Comparison of ENCODE assay signal across 8 mouse cellular contexts in genomic region chr11:87470807-87471698, GRCm38 (mm10).
A peak's percentile ranks its signal among the peaks of the same experiment; 100 is the strongest.
DNase-seq lines count a peak whose midpoint lies in the region; ATAC-seq and TF ChIP-seq lines count a peak whose summit lies in the region.
"Not testable (repeated sequence)": the region's sequence is repeated elsewhere in the genome, so short reads cannot be mapped to it uniquely, and the experiment has no call there.

No protein-coding gene starts in this region.

- peak; percentile 95 to 98 for ATAC-seq in hematopoietic stem cell, adult 5-6 weeks (replicated peaks in 1 of 2; ENCODE audit: insufficient read depth in 1 of 2, low FRiP score in 2 of 2, low TSS enrichment in 1 of 2, low read depth in 1 of 2, poor library complexity in 2 of 2, severe bottlenecking in 2 of 2)
- peak; percentile 98 for ATAC-seq in lung, embryonic 15.5 days (ENCODE audit: borderline replicate concordance, extremely low read depth, low FRiP score, low TSS enrichment)

- H3K4me3 ChIP-seq in lung, embryonic 15.5 days, result peak overlapping the region; percentile 27
- peak overlapping the region; percentile 51 for H3K4me3 ChIP-seq in olfactory bulb, adult 2 months (ENCODE audit: insufficient read depth, low read depth, low read length)

- H3K9me3 ChIP-seq in lung, embryonic 15.5 days, result not testable (repeated sequence)

- H3K27ac ChIP-seq in lung, embryonic 15.5 days, result peak overlapping the region; percentile 42; the same call in 1 of the 2 replicates
- not testable (repeated sequence) for H3K27ac ChIP-seq in olfactory bulb, adult 2 months (ENCODE audit: insufficient read depth, low read depth, low read length)

- H3K36me3 ChIP-seq in lung, embryonic 15.5 days, result not testable (repeated sequence)

- peak overlapping the region; percentile 20 for H3K9ac ChIP-seq in lung, embryonic 15.5 days

- not testable (repeated sequence) for TF ChIP-seq CTCF in olfactory bulb, adult 2 months (IDR thresholded peaks at IDR 0.05; ENCODE audit: insufficient read depth, low read depth, low read length)

- TF ChIP-seq POLR2A in olfactory bulb, adult 2 months (IDR thresholded peaks at IDR 0.05; ENCODE audit: insufficient read depth, low read depth, low read length), result not testable (repeated sequence)

- peaks cover 14% of the 10 kb centered on the region for H3K4me1 ChIP-seq in lung, embryonic 15.5 days
- not testable (repeated sequence) for H3K4me1 ChIP-seq in olfactory bulb, adult 2 months (ENCODE audit: control insufficient read depth, insufficient read depth, low read length)

- DNase-seq in MEL-GATA-1-ER (ENCODE audit: extremely low read depth, low read depth), result peak; percentile 96
- peak; percentile 62 for DNase-seq in cerebellum, adult 8-10 months
- peak; percentile 78 for DNase-seq in forelimb bud, embryonic 11.5 days (ENCODE audit: low read depth, low spot score)
- DNase-seq in layer of hippocampus, adult 8-10 months (ENCODE audit: low spot score in 2 of 2), result peak; percentile 45 to 63
- DNase-seq in thymus, adult 18-20 months, result peak; percentile 60 to 75

- peak overlapping the region; percentile 56 for H3K4me2 ChIP-seq in lung, embryonic 15.5 days

- WGBS in lung, embryonic 15.5 days, result under 1% methylated on average over 27 of the region's 63 CpGs
- WGBS in olfactory bulb, adult 2 months, result under 1% methylated on average over 31 of the region's 63 CpGs

- H3K27me3 ChIP-seq in lung, embryonic 15.5 days, result not testable (repeated sequence)
